Mouse (Mus musculus) midbrain, embryonic 14.5 days (tissue): ENCODE results near the gene Ubtd1. TPM values are rescaled to one million over a fixed set of nuclear protein-coding genes. Genes with fewer than 3 reads are reported as not detected.

ENCODE experiments used
- ATAC-seq: fragments of 200-750 bp; cut with Nextera tagmentation; 2 replicates; pipeline ENCODE4 v1.8.0; 2017; ENCODE audit warnings: moderate number of reproducible peaks, moderate library complexity; ENCODE audit not compliant: low FRiP score, low TSS enrichment
- DNase-seq: peaks from one replicate; pipeline ENCODE4 v3.0.0-alpha.2; 2015
- H3K27ac ChIP-seq: fragments of 300-500 bp; sonication (generic); replicated peaks from 2 replicates; pipeline ENCODE4 v1.5.1; 2014; ENCODE audit warnings: mild to moderate bottlenecking, low read depth, low read length, moderate library complexity
- H3K27me3 ChIP-seq: fragments of 300-500 bp; sonication (generic); 2 replicates; pipeline ENCODE4 v1.6.1; 2014; ENCODE audit warnings: low read length, control low read depth, mixed read lengths; ENCODE audit not compliant: control insufficient read depth, insufficient read depth
- H3K36me3 ChIP-seq: fragments of 300-500 bp; sonication (generic); 2 replicates; pipeline ENCODE4 v1.6.1; 2014; ENCODE audit warnings: low read length, control low read depth; ENCODE audit not compliant: control insufficient read depth, insufficient read depth
- H3K4me1 ChIP-seq: fragments of 300-500 bp; sonication (generic); 2 replicates; pipeline ENCODE4 v1.6.1; 2014; ENCODE audit warnings: mild to moderate bottlenecking, antibody characterized with exemption, low read length, control low read depth; ENCODE audit not compliant: control insufficient read depth, insufficient read depth
- H3K4me2 ChIP-seq: fragments of 300-500 bp; sonication (generic); 2 replicates; pipeline ENCODE4 v1.6.1; 2014; ENCODE audit warnings: mild to moderate bottlenecking, low read length, moderate library complexity
- H3K4me3 ChIP-seq: fragments of 300-500 bp; sonication (generic); replicated peaks from 2 replicates; pipeline ENCODE4 v1.5.1; 2014; ENCODE audit warnings: low read depth, low read length
- H3K9ac ChIP-seq: fragments of 300-500 bp; sonication (generic); replicated peaks from 2 replicates; pipeline ENCODE4 v1.6.1; 2014; ENCODE audit warnings: mild to moderate bottlenecking, low read length, moderate library complexity
- H3K9me3 ChIP-seq: fragments of 300-500 bp; sonication (generic); 2 replicates; pipeline ENCODE4 v1.6.1; 2016; ENCODE audit warnings: low read length, control low read depth, mixed read lengths; ENCODE audit not compliant: control insufficient read depth
- WGBS: fragments of 180-500 bp; shearing (Covaris S2); extraction: QIAGEN DNeasy Blood & Tissue Kit; methylation state at CpG from one replicate; pipeline ENCODE4 v1.1.7; 2014; 5-methylcytosine and 5-hydroxymethylcytosine counted together
- polyA plus RNA-seq: library from polyadenylated mRNA; unstranded; fragments of >200 nt; fragmentation: Nextera tagmentation; extraction: Ambion mirVana; gene quantifications from 2 replicates; pipeline ENCODE4 v1.2.1, GENCODE M21; 2014

Gene Ubtd1
- polyA plus RNA-seq, 1 experiment from 2014 or later, result 6.3 TPM

- H3K27me3 ChIP-seq, result no peaks in the 10 kb centered on the region
- no peaks in the 10 kb centered on the region for H3K4me1 ChIP-seq
- no peak for DNase-seq
- no peaks in the 10 kb centered on the region for H3K36me3 ChIP-seq
- no peak overlapping the region for H3K27ac ChIP-seq
- 90% methylated on average over 4 of the region's 4 CpGs for WGBS
- H3K4me3 ChIP-seq, result no peak overlapping the region
- no peak overlapping the region for H3K4me2 ChIP-seq
- H3K9ac ChIP-seq, result no peak overlapping the region
- H3K9me3 ChIP-seq, result no peaks in the 10 kb centered on the region
- ATAC-seq, result no peak
These were observed 18.2 kb downstream of the Ubtd1 start for GRCm38 (mm10) chr19:41999688-42000283.

GRCm38 (mm10) chr19:42000446-42000958 lies 18.9 kb downstream of the Ubtd1 start:
- Histone ChIP-seq H3K4me3 (no peak overlapping the region), H3K27me3 (no peaks in the 10 kb centered on the region), H3K9ac (no peak overlapping the region), H3K36me3 (no peaks in the 10 kb centered on the region), H3K27ac (no peak overlapping the region), H3K4me1 (no peaks in the 10 kb centered on the region), H3K4me2 (no peak overlapping the region), H3K9me3 (no peaks in the 10 kb centered on the region)
- ATAC-seq (no peak), DNase-seq (no peak)
- WGBS, result 80% methylated on average over 4 of the region's 4 CpGs

GRCm38 (mm10) chr19:42001253-42001980 lies 19.9 kb downstream of the Ubtd1 start:
- no peak for ATAC-seq
- Histone ChIP-seq H3K4me1 (no peaks in the 10 kb centered on the region), H3K9me3 (no peaks in the 10 kb centered on the region), H3K4me2 (no peak overlapping the region), H3K27me3 (no peaks in the 10 kb centered on the region), H3K36me3 (no peaks in the 10 kb centered on the region), H3K27ac (no peak overlapping the region), H3K9ac (no peak overlapping the region), H3K4me3 (no peak overlapping the region)
- 91% methylated on average over 12 of the region's 12 CpGs for WGBS
- DNase-seq, result no peak

- H3K27me3 ChIP-seq, result no peaks in the 10 kb centered on the region
- no peaks in the 10 kb centered on the region for H3K9me3 ChIP-seq
- H3K4me2 ChIP-seq, result no peak overlapping the region
- no peaks in the 10 kb centered on the region for H3K36me3 ChIP-seq
- H3K9ac ChIP-seq, result no peak overlapping the region
- no peak for DNase-seq
- WGBS, result 82% methylated on average over 6 of the region's 6 CpGs
- no peak overlapping the region for H3K27ac ChIP-seq
- no peak for ATAC-seq
- H3K4me3 ChIP-seq, result no peak overlapping the region
- no peaks in the 10 kb centered on the region for H3K4me1 ChIP-seq
These were observed 22.7 kb downstream of the Ubtd1 start for GRCm38 (mm10) chr19:42004258-42004657.

- no peaks in the 10 kb centered on the region for H3K36me3 ChIP-seq
- no peak overlapping the region for H3K9ac ChIP-seq
- H3K9me3 ChIP-seq, result no peaks in the 10 kb centered on the region
- no peaks in the 10 kb centered on the region for H3K27me3 ChIP-seq
- no peak overlapping the region for H3K4me3 ChIP-seq
- H3K27ac ChIP-seq, result no peak overlapping the region
- ATAC-seq, result no peak
- 81% methylated on average over 3 of the region's 3 CpGs for WGBS
- no peak for DNase-seq
- no peaks in the 10 kb centered on the region for H3K4me1 ChIP-seq
- no peak overlapping the region for H3K4me2 ChIP-seq
These were observed 24.1 kb downstream of the Ubtd1 start for GRCm38 (mm10) chr19:42005616-42006015.

GRCm38 (mm10) chr19:42006568-42006967 lies 25.0 kb downstream of the Ubtd1 start:
- H3K36me3 ChIP-seq, result no peaks in the 10 kb centered on the region
- no peaks in the 10 kb centered on the region for H3K4me1 ChIP-seq
- H3K9ac ChIP-seq, result no peak overlapping the region
- DNase-seq (no peak), ATAC-seq (no peak)
- H3K9me3 ChIP-seq, result no peaks in the 10 kb centered on the region
- H3K27ac ChIP-seq, result no peak overlapping the region
- no peak overlapping the region for H3K4me2 ChIP-seq
- no peak overlapping the region for H3K4me3 ChIP-seq
- WGBS, result 77% methylated on average over 8 of the region's 8 CpGs
- no peaks in the 10 kb centered on the region for H3K27me3 ChIP-seq

DNA sequence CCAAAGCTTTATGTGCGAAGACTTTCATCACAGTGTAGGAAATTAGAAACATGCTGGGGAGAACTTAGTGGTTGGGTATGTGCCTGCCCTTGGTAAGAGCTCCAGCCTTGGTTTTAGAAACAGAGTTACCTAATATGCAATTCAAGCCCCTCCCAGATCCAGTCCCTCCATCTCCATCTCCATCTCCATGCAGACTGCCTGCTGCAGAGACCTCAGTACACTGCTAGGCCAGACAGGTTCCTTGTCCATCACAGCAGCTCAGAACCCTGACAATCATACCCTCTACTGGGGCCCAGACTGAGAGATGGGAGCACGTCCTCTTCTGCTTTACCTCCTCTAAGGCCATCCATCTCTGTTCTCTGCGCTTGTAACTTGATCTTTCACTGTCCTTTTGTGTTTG lies 27.0 kb downstream of the Ubtd1 start:
- H3K4me3 ChIP-seq, result no peak overlapping the region
- H3K27ac ChIP-seq, result no peak overlapping the region
- no peak for ATAC-seq
- no peak for DNase-seq
- H3K36me3 ChIP-seq, result no peaks in the 10 kb centered on the region
- no peak overlapping the region for H3K9ac ChIP-seq
- H3K27me3 ChIP-seq, result no peaks in the 10 kb centered on the region
- no peaks in the 10 kb centered on the region for H3K4me1 ChIP-seq
- H3K9me3 ChIP-seq, result no peaks in the 10 kb centered on the region
- no peak overlapping the region for H3K4me2 ChIP-seq
- WGBS, result 64% methylated on average over 3 of the region's 3 CpGs

GRCm38 (mm10) chr19:42009067-42009466 lies 27.5 kb downstream of the Ubtd1 start:
- H3K4me1 ChIP-seq, result no peaks in the 10 kb centered on the region
- H3K27ac ChIP-seq, result no peak overlapping the region
- no peaks in the 10 kb centered on the region for H3K9me3 ChIP-seq
- no peak for ATAC-seq
- WGBS, result 73% methylated on average over 7 of the region's 7 CpGs
- no peaks in the 10 kb centered on the region for H3K36me3 ChIP-seq
- H3K4me2 ChIP-seq, result no peak overlapping the region
- no peaks in the 10 kb centered on the region for H3K27me3 ChIP-seq
- H3K9ac ChIP-seq, result no peak overlapping the region
- no peak overlapping the region for H3K4me3 ChIP-seq
- DNase-seq, result no peak

DNA sequence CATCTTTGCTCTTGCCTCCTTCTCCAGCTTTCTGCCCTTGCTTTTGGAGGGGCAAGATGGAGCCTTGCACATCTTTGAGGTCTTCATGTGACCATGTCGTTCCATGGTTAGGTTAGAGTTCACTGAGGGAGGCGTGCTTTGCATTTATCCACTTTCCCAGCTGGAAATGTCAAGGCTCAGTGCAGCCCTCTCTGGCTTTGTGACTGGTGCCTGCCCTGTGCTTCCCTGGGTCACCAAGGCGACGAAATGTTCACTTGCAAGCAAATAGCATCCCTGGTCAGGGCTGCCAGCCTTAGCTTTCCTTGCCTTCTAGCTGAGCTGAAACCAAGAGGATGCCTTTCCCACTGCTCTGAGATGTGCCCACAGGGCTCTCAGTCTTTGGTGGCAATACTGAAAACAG lies 28.9 kb downstream of the Ubtd1 start:
- H3K9ac ChIP-seq, result no peak overlapping the region
- no peak for ATAC-seq
- 36% methylated on average over 4 of the region's 4 CpGs for WGBS

More for the DNA sequence above, 28.9 kb downstream of the Ubtd1 start:
- Histone ChIP-seq H3K4me3 (no peak overlapping the region), H3K27ac (no peak overlapping the region), H3K4me2 (no peak overlapping the region), H3K4me1 (no peaks in the 10 kb centered on the region), H3K27me3 (no peaks in the 10 kb centered on the region), H3K36me3 (no peaks in the 10 kb centered on the region), H3K9me3 (no peaks in the 10 kb centered on the region)
- DNase-seq, result no peak
